Mouse (Mus musculus) right cerebral cortex, adult 18-20 months (tissue): ENCODE results near the gene Xylt1.

Experiments used
- DNase-seq: peaks from one replicate; pipeline ENCODE4 v3.0.0; 2022; ENCODE audit warnings: mixed read lengths

Gene Xylt1

DNA sequence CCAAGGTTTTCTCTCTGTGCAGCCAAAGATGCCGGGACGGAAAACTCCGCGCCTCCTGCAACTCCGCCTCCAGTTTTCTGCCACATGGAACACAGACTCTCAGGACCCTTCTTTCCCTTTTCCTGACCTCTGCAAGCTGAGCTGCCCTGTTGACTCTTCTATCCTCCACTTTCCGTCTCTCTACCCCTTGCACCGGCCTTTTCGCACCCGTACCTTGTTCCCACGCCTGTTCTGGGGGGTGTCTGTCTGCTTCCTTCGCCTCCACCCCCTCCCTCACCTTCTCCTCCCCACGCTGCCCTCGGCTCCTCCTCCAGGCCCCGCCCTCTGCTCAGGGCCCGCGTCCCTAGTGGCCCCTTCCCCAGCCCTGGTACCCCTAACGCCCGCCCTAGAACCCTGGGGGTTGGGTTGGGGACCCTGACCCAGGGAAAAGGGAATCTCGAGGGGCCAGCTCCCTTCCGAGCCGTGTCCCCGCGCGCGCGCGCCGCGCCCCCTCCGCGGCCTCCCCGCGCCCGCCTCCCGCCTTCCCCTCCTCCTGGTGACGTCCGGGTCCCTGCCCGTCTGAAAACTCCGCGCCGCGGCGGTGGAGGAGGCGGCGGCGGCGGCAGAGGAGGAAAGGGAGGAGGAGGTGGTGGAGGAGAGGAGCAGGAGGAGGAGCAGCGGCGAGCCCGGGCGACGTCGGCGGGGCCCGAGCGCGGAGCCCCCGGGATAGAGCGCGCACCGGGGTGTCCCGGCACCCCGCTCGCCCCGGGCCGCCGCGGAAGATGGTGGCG lies at the start of gene Xylt1:
TSS of gene Xylt1 (plus strand) at position 562 of the 770 bp plus-strand sequence.
- DNase-seq: peak; percentile 87

DNA sequence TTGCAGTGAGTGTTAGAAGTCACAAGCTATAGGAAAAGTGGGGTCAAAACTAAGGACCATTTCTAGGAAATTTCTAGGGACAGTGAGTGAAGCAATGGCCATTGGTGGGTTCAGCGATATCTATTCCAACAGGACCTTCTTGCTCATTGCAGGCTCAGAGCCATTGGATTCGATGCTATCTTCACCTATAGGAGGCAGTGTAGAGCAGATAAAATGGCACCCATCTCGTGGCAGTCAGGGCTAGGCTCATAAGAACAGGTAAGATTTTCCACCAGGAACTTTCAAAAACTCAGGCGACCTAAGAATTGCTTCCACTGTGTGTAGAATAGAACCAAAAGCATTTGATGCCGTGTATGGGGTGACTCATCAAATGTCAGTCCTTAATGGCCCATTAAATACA lies 46.8 kb upstream of the Xylt1 start:
- DNase-seq: no peak

DNA sequence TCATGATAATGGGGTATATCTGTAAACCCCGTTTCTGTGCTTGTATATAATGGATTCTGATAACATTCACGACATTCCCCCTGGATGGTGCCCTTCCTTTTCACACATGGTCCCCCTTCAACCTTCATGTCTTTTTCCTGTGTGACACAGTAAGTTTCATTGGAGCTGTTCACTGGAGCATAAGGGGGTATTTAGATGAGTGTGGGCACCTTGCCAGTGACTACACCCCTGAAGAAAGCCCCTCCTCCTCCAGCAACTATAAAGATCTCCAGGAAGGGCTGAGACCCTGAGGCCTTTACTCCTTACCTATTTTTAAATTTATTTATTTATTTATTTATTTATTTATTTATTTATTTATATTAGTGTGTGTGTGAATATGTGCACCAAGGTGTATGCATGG lies 24.5 kb upstream of the Xylt1 start:
- DNase-seq: no peak

DNA sequence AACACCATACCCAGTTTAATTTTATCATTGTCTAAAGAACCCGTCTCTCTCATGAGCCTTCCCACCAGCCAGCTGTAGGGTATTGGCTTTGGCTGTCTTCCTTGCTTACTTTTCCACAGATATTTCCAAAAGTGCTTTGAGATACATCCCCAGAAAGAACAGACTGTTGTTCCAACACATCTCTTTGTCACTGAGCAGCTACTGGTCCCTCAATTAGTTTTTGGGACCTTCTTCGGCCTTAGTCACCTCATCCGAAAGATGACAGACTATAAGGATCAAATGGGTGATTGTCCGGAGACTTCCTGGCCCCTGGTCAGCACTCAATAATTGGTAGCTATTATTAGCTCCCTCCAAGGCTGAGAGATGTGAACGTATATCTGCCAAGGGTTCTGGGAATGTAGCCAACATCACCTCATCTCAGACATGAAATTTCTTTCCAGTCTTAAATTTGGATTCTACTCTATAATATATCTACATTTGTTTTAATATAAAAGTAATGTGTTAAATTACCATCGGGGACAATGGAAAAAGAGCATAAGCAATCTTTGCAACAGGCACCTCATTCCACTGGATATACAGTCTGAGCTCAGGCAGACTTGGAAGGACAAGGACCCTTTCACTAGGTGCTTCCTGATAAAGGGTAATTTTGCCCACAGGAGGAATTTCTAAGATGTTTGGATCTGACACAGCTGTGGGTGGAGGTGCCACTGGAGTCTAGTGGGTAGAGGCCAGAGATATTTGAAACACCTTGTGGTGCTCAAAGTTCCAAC lies 23.2 kb upstream of the Xylt1 start:
- DNase-seq: peak; percentile 61

DNA sequence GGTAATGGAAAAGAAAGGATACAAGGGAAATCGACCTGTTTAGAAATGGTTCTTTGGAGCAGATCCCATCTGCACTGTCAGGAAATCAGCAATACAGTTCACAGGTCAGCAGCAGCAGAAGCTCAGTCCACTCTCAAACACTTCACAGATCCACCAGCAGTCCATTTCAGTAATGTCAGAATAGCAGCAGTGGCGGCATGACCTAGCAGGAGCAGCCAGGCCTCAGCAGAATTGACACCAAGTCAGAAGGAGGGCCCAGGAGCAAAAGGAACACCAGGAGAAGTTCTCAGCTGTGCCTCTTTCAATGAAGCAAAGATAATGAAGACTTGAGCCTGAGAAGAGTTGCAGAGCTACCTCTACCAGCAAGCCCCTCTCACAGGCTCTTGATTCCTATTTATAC lies 19.5 kb upstream of the Xylt1 start:
- DNase-seq: no peak

DNA sequence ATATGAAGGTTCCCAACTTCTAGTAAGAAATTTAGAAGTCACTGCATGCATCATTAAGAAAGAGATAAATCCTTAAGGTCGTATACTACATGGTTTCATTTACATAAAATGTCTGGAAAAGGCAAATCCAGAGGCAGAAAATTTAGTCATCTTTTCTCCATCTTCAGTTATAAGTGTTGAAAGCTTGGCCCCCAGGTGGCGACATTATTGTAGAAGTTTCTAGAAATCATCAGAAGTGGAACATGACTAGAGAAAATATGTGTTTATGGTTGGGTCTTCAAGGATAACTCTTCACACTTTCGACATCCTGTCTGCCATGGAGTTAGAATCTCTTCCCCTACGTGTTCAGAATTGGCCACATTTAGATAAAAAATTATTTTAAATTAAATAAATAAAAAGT lies 18.3 kb upstream of the Xylt1 start:
- no peak for DNase-seq

DNA sequence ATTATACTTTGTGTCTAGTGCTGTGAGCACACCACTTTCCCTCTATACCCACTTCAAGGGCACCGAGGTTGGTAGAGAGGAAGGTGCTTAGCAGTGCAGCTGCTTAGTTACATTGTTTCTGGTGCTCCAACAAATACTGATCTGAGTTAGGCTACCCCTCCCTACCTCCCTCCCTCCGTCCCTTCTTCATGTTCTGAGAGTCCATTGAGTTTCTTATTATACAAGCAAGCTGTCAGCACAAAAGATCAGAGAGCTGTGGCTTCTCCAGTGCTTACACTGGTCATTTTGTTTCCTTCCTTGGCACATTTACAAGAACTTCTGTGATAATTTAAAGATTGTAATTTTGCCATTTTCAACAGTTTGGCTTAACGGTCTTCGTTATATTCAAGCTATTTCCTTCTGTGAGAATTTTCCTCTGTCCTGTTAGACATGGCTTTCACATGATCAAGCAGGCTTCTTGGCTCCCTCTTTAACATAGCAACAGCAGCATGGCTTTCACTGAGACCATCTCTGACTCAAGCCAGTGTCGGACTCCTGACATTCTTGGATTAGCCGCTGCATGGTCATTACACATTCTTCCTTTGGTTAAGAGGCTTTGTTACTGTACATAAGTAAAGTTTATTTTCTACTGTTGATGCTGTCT lies 12.0 kb upstream of the Xylt1 start:
- no peak for DNase-seq

DNA sequence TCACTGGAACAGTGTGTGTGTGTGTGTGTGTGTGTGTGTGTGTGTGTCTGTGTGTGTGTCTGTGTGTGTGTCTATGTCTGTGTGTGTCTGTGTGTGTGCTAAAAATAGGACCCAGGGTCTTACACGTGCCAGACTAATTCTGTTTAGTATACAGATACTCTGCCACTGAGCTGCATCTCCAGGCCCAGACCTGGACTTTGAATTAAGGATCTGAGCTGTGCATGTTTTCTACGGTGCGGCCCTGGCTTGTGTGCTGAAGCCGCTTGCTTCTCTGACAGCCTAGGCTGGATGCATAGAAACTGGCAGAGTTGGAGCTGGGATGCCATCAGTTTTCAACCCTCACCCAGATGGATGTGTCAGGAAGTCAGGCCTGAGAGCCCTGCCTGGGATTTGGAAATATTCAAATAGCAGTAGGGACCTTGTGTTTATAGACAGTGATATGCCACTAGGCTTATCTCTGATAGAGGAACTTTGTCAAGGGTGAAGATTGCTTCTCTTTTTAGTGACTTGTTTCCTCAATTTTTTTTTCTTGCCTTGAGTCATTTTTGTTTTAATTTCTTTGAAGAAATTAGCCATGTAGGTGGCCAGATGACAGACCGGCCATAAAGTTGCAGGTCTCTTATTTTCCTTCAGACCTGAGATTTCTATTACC lies 11.4 kb upstream of the Xylt1 start:
- no peak for DNase-seq

DNA sequence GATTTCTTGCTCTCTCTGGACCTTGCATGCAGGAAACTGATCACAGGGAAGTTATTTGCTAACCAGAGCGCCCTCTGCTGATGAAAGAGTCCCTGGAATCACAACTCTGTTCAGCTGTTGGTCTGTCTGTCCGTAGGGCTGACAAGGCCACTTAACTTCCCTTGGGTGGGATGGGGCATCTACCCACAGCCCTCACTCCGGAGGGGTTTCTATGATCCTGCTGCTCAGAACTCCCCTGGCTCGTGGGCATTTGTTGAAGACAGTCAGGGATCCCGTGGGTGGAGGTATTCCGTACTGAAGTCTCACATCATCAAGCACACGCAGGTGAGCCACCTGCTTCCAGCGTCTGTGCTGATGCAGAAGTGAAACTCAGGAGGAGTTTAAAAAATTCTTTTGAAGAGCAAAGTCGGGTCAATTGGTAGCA lies 4.9 kb upstream of the Xylt1 start:
- peak; percentile 66 for DNase-seq

DNA sequence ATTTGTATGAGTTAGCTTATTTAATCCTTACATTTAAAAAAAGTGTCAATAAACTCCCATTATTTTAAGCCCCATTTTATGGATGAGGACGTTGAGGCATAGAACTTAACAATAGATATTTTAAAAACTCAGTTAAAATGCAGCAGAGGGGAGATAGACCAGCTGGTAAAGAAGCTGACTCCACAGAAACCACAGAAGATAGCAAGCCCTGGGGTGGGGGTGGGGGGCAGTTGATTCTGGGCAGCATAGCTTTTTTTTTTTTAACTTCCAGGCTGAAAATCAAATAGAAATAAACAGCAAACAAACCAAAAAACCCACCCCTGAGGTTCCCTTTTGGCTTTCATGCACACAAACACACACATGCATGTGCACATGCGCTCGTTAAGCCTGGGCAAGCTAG lies 3.6 kb upstream of the Xylt1 start:
- no peak for DNase-seq

DNA sequence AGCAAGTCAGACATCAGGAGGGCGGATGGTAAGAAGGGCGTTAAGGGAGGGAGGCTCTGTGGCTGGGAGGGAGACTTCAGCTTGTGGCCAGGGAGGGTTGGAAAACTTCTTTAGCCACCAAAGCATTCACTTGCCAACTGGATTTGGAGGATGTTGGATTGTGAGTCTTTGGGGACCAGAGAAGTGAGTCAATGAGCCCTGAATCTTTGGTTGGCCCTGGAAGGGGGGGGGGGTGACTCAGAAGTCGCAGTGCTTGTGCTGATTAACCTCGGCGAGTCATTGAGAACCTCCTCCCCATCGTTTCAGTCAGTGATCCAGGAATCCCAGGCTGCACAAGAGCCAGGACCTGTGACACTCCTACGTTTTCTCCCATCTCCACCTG lies 752 bp upstream of the Xylt1 start:
- DNase-seq: no peak

DNA sequence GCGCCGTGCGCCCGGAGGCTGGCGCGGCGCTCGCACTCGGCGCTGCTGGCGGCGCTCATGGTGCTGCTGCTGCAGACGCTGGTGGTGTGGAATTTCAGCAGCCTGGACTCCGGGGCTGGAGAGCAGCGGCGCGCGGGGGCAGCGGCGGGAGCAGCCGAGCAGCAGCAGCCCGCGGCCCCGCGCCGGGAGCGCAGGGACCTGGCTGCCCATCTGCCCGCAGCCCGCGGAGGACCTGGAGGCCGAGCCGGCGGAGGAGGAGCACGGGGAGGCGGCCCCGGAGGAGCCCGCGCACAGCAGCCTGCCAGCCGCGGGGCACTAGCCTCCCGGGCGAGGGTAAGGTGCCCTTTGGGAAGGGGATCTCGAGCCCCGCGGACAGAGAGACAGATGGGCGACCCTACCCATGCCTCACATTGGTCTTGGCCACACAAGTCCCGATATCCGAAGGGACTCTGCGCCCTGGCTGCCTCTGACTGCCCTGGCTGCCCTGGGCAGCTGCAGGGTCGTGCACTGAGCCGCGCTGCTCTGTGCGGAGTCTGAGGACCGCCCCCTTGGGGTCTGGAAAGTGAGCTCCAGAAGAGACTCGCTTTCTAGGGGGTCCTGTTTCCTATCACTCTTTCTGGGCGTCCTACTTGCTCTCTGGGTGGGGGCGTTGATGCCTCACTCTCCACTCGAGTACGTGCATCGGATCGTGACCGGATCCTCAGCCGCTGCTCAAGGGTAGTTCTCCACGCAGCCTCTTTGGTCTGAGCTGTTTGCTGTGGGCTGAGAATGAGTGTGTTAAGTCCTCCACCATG lies 606 bp downstream of the Xylt1 start:
- peak; percentile 48 for DNase-seq

DNA sequence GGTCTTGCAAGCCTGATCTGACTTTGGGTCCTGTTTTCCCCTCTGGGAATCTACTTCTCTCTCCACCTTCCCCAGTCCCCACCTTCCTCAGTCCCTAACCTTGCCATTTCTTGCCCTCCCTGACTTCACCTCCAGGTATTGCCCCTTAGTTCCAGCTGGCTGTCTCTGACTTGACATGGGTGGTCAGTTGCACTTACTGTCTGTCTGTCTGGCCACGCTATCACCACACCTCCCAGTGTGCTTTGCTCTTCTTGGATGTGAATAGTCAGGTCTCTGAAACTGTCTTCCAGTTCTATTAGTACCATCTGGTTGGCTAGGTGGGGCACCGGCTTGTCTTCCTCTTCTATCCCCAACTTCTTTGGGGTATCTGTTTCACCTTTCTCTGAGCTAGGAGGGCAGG lies 1.2 kb downstream of the Xylt1 start:
- DNase-seq: no peak

DNA sequence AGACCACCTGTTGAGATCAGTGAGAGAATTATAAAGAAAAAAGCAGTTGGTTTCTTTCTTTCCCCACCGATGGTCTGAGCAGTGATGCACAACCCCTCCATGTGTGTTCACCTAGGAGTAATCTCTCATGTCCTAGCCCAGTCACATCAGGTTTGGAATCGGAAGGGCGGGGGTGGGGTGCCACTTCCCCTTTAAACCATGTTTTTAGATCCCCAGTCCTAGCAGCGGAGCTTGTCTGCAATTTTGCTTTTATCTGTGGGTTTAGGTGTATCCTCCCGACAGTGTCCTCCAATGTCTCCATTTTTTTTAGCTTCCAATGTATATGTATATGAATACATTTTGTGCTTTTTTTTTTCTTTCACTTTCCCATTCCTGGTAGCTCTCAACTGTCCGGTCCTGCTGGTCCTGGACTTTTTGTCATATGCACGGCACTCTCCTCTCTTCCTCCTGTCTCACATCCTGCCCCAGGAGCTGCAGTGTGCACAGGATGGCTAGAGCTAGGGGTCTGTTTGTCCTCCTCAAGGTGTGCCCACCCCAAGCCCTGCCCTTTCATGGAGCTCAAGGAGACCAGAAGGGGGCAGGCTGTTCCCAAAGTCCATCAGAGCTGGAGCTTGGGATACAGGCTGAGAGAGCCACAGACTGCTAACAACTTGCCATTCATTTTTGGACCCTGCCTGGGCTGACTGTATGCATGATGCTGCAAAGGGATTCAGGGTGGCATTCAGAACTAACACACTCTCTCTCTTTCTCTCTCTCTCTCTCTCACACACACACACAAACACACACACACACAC lies 2.6 kb downstream of the Xylt1 start:
- peak; percentile 74 for DNase-seq

DNA sequence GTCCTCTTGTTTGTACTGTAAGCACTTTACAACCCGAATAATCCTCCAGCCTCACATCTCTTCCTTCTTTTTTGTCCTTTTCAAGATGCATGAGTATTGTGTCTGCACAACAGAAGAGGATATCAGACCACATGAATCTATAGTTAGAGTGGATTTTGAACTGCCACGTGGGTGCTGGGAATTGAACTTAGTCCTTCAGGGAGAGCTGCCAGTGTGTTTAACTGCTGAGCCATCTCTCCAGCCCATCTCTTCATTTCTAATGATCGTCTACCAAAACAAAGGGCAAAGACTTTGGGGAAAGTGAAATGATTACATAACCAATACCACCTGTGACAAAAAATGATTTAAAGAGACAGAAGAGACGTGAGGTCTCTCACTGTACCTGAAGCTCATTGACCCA lies 5.6 kb downstream of the Xylt1 start:
- no peak for DNase-seq

DNA sequence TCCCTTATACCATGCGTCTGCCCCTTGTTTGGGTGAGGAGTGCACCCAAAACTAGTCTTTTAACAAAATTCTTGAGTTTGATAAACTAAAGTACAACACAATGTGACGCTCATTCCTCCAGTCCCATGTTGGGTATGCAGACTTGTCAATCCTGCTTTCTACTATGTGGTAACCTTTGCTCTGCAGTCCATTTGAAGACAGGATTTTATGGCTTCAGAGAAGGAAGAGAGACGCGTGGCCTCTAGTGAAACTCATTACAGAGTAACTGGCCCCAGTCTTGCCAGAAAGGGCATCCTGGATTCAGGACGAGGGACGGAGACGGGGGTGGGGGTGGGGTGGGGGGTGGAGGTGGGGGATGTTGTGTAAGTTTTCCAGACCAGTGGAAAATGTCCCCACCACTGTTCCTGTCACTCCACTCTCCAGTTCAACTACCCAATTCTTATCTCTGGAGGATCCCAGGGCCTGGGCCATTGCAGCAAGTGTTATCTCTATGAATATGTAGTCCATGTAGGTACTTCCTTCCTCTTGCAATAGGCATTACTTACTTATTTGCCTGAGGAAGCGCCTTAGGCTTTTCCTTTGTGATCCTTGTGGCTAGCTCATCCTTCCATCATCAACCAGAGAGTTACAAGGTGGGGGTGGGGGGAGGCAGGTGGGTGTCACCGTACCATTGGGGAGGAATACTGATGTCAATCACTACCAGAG lies 7.7 kb downstream of the Xylt1 start:
- DNase-seq: no peak

DNA sequence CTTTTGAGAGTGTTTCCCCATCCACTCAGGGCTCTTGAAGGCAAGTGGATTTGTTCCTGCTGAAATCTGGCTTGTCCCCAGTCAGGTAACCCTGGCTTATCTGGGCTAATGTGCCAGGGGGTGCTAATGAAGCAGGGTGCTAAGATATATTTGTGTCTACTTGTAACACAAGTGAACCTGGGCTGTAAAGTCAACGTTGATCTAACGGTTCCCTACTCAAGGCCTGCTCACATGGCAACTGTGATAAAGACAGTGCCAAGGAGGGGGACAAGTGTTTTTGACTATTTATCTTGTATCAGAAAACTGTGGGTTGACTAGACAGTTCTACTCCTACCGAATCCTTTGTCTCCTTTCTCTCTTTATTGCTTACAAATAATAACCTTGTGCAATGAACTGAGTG lies 8.3 kb downstream of the Xylt1 start:
- DNase-seq: no peak

DNA sequence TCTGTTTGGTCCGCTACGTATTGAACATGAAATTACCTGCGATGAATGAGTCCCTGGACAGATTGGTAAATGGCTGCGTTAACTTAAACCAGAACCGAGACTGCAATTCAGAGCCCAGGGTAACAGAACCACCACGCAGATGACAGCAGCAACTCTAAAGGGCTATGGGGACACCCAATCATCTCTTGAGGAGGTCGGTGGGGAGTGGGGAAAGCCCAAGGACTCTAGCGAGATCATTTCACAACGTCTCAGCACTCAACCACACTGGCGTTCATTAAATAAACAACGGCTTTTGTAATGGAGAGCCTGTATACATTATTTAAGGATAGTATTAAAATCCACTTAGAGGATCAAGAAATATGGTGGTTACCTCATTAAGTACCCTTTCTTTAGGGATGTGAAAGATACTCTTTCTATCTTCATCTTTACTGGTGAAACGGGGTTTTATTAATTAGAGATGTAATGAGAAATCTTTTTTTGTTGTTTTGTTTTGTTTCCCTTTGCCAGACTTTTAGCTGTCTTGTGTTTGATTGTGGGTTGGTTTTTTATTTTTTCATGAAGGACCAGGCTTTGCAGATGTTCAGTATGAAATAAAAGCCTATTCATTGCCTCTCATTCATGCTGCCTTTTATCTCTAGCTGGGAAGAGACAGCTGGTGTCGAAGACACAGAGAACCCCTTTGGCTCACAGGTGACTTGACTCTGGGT lies 12.2 kb downstream of the Xylt1 start:
- DNase-seq: no peak

DNA sequence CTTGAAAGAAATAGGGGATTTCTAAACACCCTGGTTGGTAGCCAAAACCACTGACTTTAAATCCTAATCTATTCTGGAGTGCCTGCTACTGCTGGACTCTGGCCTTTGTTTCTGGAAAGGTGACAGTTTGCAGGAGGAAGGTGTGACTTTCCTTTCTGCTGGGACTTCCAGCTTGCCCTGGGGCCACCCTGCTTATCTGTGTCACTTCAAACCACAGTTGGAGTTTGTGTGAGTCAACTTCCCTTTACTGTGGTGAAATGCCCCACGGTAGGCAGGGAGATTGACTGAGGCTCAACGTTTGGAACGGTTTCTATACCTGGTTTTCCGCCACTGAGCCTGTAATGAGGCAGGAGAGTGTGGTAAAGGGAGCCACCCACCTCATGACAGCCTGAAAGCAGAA lies 13.2 kb downstream of the Xylt1 start:
- DNase-seq: no peak

DNA sequence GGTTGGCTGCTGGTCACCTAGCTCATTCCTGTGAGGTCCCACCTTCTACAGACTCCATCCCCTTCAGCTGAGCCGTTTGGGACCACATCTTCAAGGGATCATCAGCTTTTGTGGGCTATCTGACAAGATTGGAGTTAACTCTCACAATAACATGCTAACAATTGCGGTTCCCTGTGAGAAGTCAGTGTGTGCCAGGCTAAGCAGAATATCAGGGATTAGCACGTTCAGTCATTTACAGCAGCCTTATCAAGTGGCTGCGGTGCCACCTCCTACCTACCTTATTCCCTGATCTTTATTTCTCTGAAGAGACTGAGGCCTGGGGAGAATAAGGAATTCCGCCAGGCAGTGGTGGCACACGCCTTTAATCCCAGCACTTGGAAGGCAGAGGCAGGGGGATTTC lies 13.6 kb downstream of the Xylt1 start:
- DNase-seq: no peak
